Mouse (Mus musculus): Measurements from ENCODE around the gene Evi2b.

Evi2b gene

DNA sequence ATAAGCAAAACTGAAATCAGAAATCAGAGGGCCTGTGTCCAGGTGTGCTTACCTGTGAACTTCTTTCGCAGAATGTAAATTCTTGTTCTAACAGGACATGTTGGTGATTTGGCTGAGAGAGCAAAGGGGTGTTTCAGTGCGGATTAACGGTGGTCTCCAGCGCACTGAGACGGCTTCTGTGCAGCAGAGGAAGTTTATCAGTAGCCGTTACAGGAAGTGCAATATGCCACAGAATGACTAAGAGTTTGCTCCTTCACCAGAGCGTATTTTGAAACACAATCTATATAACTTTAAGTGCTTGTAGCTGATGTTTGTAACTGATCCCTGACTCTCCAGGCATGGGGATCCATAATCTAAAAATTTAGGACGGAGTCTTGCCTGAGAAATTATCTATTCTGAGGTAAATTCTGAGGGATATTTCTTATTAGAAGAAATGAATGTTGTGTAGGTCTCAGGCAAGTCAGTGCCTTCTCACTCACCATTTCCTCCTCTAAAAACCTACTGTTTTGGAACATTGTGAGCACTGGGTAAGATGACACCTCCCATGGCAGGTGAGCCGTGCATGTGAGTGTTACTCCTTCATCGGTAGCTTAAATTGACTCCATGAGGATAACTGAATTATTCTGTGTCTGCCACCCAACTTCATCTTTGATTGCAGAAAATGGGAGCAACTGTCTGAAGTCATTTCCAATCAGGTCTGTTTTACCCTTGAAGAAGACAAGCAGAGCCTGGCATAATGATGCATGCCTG, at the start of gene Evi2b:
Gene Evi2b (minus strand): TSS at position 203 of the 750 bp plus-strand sequence.
- no peak for DNase-seq (ENCODE audit: low spot score)

DNA sequence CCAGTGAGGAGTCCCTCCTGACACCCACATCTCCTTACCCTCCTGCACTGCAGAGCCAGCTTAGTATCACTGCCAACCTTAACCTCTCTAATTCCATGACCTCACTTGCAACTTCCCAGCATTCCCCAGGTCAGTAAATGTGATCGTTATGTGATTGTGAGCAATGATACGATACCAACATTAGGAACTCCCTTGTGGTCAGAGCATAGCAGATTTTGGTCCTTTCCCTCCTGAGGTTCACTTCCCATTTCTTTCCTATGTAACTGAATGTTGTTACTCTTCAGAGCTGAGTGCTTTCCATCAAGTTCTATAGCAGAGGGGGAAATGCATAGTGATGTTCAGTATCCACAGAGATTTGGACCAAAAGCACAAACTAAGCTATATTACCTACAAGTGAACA, 46.8 kb upstream of the Evi2b start:
- DNase-seq (ENCODE audit: low spot score) = no peak

DNA sequence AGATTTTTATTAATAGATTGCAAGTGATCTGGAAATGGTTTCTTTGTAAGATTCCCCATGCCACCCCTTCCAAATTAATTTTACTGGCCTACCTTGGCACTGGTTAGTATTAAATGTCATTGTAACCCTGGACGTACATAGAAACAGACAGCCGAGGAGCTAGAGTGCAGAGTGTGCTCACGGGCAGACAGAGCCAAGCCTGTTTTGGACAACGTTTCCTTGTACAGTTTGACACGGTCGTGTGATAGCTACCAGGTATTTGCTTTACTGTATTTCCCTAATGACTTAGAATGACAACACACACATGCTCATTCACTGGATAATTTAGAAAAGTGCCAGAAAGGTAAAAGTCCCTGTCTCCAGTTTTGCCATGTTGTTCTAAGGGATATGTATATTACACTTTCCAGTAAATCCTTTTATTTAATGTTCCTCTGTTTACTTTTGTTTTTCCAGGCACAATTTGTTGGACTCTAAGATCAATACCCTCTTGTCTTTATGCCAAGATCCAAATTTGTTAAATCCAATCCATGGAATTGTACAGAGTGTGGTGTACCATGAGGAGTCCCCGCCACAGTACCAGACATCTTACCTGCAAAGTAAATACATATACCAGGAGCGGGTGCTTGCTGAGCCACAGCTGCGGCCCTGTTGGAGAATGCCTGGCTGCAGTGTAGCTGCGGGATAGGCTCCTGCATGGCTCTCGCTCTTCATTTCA, 44.8 kb upstream of the Evi2b start:
- no peak for DNase-seq (ENCODE audit: low spot score)

DNA sequence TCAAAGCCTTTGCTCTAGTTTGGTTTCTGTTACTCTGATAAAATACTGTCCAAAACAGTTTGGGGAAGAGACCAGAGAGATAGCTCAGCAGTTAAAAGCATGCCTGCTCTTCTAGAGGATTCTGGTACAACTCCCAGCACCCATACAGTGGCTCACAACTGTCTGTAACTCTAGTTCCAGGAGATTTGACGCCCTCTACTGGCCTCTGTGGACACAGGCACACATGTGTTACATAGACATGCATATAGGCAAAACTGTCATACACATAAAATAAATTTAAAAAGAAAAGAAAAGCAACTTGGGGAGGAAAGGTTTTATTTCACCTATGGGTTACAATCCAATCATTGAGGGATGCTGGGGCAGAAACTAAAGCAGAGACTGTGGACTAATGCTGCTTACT, 43.4 kb upstream of the Evi2b start:
- no peak for DNase-seq (ENCODE audit: low spot score)

DNA sequence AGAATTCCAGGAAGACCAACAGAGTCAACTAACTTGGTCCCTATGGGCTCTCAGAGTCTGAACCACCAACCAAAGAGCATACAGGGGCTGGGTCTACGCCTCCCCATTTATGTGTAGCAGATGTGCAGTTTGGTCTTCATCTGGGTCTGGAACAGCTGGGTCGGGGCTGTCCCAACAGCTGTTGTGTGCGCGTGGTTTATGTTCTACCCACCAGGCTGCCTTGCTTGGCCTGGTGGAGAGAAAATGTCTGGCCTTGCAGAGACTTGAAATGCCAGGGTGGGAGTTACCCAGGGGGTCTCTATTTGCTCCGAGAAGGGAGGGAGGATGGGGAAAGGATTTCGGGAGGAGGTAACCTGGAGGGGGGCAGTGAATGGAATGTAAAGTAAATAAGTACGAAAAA, 39.9 kb upstream of the Evi2b start:
- DNase-seq (ENCODE audit: low spot score) = no peak

DNA sequence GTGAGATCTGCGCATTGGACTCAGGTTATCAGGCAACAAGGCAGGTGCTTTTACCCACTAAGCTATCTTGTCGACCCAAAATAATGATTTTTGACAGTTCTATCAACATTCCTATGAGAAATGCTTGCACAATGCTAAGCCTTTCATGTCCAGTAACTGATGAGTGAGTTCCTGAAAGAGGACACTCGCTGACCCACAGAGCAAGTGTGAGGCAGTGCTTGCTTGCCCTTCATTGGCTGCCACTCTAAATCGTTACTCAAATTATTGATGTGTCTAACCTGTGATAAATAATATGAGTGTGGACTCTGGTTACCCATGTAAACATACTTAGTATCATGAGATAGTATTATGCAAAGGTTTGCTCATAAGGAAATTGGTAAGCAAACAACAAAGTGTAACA, 37.0 kb upstream of the Evi2b start:
- DNase-seq (ENCODE audit: low spot score) = no peak

DNA sequence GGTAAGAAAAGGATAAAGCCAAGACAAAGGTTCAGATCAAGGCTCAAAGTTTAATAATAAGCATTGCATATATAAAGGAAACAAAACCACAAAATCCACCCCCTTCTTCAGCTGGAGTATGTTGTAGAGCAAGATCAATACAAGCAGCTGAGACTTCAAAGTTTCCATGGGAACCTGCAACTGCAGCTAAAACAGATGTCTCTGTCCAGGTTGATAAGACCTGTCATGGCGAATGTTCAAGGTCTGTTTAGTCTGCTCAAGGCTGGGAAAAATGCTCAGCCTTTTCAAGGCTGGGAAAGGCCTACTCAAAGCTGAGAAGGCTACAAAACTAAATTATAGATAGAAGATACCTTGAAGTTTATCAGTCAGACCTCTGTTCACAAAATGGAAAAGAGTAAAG, 29.1 kb upstream of the Evi2b start:
- no peak for DNase-seq (ENCODE audit: low spot score)

DNA sequence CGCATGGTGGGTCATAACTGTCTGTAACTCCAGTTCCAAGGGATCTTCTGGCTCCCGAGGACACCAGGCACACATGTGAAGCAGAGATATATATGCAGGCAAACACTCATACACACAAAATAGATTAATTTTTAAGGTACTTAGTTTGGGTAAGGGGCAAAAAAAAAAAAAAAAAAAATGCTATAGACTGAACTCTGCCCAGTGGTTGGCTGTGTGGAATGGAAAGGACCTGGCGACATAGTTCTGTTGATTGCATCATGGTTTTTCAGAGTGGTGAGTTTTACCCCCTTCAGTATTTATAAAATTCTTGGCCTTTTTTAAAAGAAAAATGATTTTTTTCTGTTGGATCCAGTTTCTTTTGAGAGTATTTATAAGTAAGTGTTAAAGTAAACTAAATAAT, 12.7 kb upstream of the Evi2b start:
- no peak for DNase-seq (ENCODE audit: low spot score)

DNA sequence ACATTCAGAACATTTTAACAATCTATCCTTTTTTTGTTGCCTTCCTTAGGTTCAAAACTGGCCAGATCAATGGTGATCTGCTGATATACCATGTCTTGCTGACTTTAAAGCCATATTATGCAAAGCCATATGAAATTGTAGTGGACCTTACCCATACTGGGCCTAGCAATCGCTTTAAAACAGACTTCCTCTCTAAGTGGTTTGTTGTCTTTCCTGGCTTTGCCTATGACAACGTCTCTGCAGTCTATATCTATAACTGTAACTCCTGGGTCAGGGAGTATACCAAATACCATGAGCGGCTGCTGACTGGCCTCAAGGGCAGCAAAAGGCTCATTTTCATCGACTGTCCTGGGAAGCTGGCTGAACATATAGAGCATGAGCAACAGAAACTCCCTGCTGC, 12.0 kb upstream of the Evi2b start:
- no peak for DNase-seq (ENCODE audit: low spot score)

DNA sequence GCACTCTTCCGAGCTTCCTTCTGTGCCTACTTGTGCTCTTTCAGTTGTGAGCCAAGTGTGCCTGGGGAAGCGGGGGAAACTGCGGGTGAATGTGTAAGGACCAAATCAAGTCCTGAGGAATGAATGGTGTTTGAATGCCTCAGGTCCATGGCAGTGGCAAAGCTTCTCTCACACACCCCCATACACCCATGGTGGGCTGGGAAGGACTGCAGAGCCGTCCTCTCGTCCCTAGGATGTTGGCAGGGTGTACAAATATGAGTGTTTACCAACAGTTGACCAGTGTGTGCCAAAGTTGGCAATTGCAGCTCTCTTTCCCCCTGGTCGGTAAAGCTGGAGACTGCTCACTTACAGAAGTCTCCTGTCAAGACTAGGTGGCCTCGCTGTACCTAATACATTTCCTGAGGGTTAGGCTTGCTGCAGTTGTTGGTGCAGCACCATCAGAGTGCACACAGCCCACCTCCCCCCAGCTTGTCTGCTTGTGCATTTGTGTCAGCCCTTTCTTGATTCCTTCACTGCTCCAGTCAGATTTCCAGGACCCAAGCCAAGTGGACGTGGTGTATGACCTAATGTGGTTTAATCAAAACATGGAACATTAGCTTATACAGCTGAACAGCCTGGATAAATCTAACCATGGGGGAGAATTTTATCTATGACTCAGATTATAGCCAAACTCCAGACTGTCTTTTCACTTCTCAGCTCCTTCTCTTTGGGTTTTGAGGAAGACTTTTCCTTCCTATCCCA, 10.6 kb upstream of the Evi2b start:
- DNase-seq (ENCODE audit: low spot score) = no peak

DNA sequence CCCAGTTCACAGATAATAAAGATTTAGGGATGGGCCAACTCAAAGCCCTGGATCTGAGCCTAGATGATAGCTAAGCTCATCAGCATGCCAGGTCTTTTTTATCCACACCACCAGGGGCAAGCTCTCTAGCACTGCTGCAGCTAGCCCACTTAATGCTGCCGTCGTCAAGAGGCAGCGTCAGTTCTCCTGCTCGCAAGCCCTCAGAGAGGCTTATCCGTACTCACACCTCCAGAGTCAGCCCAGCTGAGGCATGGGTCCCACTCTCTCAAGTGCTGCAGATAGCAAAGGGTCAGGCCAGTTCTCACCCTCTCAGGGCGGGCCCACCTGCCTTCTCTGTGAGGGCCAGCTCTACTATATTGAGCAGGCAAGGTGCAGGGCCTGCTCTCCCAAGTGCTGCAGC, 9.7 kb upstream of the Evi2b start:
- no peak for DNase-seq (ENCODE audit: low spot score)

DNA sequence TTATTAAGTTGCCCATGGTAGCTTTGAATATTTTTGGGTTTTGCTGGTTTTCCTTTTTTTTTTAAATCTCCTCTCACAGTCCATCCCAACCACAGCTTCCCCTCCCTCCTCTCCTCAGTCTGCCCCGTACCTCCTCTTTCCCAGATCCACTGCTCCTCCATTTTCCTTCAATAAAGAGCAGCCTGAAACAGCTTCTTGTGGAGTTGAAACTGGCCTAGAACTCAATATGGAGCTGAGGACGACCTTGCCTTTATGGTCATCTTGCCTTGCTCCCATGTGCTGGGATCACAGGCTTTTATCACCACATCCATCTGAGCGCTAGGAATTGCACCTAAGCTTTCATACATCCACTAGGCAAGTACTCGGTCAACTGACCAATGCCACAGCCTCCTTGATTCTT, 7.9 kb upstream of the Evi2b start:
- DNase-seq (ENCODE audit: low spot score) = no peak

DNA sequence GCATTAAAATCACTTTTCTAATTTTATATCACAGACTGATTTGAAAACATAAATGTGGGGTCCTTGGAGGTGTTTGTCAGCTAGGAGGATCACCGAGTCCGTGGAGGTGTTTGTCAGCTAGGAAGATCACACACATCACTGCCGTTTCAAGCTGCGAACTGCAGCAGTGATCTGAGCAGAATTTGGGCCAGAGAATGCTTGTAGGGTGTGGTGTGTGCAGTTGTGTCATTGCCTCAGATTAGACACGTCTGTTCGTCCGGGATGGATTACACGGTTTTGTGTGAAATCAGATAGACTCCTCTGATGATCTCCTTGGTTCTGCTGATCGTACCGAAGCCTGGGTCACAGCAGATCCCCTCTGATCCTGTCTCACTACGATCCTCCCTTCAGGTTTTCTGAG, 7.2 kb upstream of the Evi2b start:
- DNase-seq (ENCODE audit: low spot score) = no peak

DNA sequence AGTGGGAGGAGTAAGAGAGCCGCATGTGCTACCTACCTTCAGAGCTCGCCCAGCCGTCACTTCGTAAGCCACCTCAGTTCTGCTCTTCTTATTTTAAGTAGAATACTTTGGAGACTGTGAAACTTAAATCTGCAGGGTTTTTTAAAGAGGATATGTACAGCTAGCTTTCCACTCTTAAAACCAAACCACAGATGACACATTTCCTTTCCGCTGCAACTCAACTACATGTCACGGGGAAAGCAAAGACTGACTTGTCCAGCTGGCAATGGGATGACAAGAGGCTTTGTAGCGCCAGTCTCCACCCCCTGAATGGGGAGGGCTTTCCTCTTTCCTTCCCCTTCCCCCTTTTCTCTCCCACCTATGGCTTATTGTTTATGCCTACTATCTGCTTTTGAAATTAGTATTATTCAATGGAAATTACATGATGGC, 6.8 kb upstream of the Evi2b start, which contains the start of the genes Evi2 and Evi2a:
Gene Evi2 (minus strand): TSS at position 257 of the 429 bp plus-strand sequence.
Gene Evi2a (minus strand): TSS at position 277 of the 429 bp plus-strand sequence.
- no peak for DNase-seq (ENCODE audit: low spot score)

DNA sequence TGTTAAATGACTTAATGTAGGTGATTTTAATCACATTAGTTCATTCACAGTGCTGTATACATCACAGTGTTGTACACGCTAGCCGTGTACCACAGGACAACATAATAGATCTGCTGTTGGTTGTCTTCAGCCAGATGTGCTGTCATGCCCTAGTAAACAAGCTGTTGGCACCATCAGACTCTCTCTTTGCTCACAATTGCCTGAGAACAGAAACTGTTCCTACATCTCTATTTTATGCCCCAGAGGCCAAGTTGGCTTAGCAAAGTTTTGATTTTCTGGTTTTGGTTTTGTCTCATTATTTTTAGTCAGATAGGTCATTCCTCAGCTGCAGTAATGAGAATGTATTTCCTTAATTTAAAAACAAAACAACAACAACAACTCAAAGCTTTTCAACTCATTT, 6.2 kb upstream of the Evi2b start:
- DNase-seq (ENCODE audit: low spot score) = no peak

DNA sequence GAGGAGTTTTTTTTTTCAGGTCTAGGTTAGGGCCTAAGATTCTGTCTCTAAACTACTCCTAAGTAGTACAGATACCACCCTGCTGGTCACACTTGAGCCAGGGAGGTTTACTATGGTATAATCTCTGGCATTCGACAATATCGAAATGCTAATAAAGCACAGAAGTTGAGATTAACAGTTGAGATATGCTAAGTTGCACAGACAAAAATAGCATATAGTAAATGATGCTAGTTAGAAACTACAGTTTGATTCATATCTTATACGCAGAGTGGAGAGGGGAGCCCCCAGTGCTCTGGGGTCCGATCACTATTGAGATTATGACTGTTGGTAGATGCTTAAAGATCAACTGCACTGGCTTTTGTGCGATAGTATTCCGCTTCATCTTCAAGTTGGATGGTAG, 5.7 kb upstream of the Evi2b start:
- DNase-seq (ENCODE audit: low spot score) = no peak

DNA sequence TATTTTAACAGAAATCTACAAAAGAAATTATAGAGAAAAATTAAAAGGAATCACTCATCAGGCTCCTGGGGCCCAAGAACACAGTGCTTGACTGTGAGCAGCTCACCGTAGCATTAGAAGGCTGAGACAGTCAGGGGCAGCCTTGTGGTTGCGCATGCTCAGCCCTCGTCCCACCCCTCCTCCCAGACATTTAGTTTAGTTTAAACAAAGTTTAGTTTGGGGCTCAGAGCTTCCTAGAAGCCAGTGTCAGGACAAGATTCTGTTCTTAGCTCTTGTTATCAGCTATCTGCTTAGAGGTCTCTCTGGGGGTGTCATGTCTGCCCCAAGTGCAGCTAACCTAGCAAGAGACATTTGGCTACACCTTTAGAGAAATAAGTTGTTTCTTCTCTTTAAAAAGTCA, 5.0 kb upstream of the Evi2b start:
- DNase-seq (ENCODE audit: low spot score) = no peak

DNA sequence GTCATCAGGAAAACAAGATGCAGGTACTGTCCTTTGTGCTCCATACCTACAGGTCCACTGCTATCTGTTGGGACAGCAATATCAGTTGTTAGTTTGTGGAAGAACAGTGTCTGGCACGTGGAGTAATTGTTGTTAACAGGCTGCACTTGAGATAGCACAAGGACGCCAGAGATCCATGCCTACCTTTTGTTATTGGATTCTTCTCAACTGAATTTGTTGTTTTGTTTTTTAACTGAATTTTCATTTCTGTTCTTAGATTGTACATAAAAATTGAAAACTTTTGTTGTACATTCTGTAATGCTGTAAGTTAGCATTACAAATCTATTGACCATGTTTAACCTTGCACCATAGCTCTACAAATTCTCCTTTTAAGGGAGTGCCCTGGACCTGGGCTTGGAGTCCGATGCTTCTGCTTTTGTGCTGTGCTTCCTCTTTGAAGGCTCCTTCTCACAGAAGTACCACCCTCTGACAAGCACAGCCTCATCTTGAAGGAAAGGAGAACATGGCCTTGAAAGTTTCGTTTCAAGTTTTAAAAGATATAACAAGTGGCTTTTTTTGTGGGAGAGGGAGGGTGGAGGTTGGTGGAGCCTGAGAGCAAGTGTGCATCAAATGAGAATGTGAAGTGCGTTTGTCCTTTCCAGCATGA, 4.3 kb upstream of the Evi2b start:
- DNase-seq (ENCODE audit: low spot score) = no peak

DNA sequence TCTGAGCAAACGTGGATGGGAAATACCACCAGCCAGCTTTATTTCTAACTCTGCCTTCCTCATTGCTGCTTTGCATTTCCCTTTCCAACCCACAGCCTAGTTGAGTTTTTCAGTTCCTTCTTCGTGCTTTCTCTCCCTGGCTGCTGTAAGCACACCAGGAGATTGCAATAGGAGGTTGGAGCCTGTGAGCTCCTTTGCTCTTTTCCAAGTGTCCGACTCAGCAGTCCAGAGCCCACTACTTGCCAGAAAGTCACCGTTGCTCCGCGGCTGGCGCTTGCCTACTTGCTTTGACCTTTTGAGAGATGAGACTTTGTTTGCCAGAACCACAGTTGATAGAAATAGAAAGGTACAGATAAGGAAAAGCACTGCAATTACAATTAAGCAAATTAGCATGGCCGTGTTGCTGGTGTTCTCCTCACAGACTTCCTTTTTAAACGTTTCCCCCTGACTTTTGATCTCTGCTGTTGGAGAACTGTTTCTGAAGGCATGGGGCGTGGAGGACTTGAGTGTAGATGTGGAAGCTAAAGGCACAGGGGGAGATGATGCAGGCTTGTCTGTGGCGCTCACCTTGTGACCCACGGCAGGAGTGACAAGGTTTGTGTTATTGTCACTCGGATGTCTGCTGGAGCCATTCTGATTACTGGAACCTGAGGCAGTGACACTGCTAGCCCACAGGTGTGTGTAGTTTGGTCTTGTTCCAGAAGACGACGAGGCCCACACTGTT, 3.6 kb upstream of the Evi2b start:
- DNase-seq (ENCODE audit: low spot score) = peak; percentile 14

DNA sequence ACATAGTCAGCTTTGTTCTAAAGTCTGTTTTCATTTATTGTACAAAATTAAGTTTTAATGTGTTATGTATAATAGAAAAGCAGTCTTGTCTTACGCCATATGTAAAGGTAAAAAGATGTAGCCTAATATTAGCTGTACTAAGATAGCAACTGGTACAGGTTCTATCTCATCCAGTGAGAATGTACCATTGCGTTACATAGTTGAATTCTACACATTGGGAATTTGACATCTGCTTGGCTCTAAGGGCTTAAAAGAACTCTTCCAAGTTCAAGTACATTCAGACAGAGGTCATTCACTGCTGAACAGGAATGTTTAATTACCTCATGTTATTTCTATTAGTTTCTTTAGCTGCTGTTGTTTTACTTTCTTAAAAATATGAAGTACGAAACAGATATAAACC, 3.0 kb upstream of the Evi2b start:
- DNase-seq (ENCODE audit: low spot score) = no peak

DNA sequence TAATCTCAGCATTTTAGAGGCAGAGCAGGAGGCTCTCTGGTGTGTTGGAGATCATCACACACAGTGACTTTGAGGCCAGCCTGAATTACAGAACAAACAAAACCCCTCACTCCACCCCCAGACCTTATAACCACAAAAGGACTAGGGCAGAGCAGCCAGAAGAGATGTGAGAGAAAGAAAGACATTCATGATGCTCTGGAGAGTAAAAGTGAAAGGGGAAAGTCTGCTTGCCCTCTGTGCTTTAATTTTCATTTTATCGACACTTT, 681 bp upstream of the Evi2b start:
- no peak for DNase-seq (ENCODE audit: low spot score)

DNA sequence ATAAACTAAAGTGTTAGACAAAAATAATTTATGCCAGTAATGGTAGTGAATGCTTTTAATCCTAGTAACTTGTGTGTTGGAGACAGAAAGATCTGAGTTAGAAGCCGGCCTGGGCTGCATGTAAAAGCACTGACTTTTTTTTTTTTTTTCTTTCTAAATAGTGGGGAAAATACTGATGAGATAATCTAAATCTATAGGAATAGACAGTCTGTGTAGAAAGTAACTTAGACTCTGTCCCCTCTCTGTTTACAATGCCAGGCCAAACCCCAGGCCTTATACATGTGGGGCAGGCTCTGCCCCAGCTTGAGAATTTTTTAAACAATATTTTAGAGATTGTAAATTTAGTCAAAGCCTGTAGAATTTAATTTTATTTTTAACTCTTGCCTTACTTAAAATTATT, 618 bp downstream of the Evi2b start:
- DNase-seq (ENCODE audit: low spot score) = no peak

All from ovary, postnatal 36 days (tissue).